Mouse (Mus musculus) Muller cell, postnatal 12 days (primary cell): ENCODE measurements around the gene Eef1akmt4.

ENCODE experiments used
- DNase-seq: peaks from one replicate; pipeline ENCODE4 v3.0.0-alpha.2; 2015; ENCODE audit errors: inconsistent ontology term

Gene Eef1akmt4

DNA sequence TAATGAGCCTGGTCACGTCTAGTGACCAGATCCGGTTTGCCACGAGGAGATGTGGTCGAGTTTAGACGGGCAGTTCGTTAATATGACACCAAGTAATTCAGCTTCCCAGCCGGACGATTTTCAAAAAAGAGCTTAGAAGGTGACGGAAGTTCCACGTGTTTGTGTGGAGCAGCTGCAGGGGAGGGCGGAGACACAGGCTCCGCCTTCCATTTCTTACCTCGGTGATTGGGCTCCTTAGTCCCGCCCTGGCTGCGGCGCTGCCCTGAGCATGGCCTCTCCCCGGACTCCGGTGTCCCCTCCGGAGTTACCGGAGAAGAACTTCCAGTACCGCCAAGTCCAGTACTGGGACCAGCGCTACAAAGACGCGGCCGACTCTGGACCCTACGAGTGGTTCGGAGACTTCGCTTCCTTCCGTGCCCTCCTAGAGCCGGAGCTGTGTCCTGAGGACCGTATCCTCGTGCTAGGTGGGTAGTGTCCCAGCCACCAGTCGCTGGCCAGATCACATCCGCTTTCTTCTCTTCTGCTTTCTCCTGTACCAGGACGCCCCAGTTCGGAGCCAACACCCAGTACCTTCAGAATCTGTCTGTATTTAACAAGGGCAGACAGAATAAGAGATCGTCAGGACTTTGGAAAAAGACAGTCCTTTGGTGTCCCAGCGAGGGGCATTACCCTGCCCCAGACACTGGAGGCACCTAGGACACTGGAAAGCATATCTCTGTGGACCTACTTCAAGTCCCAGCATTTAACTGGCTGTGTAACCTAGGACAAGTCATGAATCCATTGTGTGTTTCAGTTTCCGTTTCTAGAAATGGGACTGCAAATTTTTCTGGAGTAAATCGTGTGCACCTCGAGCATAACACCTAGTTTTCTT lies at the start of gene Eef1akmt4, which contains the start of the genes Gm49333 and Alg3:
TSS of gene Eef1akmt4 (plus strand) at position 237 of the 871 bp plus-strand sequence.
TSS of gene Gm49333 (plus strand) at position 254 of the 871 bp plus-strand sequence.
TSS of gene Alg3 (minus strand) at position 379 of the 871 bp plus-strand sequence.
- peak; percentile 92 for DNase-seq

DNA sequence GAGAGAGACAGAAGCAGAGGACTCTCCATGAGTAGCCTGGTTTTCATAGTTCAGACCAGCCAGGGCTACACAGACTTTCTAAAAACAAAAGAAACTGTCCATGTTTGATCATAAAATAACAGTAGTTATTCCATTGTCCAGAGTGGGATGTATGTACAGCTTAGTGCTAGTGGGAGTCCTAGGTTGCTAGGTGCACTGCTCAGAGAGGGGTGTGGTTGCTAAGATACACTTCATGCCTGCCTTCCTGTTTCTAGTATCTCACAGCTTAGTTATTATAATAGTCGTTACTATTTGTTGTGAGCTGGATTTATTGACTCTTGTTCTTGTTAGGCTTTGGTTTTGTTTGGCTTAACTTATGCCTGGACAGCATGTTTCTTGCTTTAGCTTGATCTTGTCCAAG lies 46.3 kb upstream of the Eef1akmt4 start:
- no peak for DNase-seq

DNA sequence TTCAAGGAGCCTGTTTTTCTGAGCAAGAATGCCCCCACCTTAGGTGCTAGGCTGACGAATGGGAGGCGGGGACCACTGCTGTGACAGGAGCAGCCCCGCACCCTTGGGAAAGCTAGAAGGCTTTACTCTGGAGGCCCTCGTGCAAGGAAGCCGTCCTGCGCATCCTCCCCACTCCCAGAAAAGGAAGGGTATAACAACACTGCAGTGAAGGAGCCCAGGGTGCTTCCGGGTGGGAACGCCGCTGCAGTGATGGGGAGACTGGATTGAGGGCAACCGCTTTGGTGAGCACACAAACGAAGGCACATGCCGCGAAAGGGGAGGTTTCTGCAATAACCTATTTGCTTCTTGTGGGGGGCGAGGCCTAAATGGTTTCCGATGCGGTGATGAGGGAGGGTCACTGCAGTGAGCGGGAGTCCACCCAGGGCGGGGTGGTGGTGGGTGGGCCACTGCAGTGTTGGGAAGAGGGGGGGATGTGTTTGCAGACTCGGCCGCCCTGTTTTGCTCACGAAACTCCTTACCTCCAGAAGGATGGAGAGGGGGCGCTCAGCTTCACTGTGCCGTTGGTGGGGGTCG lies 21.9 kb upstream of the Eef1akmt4 start, which contains the start of gene Vwa5b2:
TSS of gene Vwa5b2 (plus strand) at position 106 of the 573 bp plus-strand sequence.
- no peak for DNase-seq

DNA sequence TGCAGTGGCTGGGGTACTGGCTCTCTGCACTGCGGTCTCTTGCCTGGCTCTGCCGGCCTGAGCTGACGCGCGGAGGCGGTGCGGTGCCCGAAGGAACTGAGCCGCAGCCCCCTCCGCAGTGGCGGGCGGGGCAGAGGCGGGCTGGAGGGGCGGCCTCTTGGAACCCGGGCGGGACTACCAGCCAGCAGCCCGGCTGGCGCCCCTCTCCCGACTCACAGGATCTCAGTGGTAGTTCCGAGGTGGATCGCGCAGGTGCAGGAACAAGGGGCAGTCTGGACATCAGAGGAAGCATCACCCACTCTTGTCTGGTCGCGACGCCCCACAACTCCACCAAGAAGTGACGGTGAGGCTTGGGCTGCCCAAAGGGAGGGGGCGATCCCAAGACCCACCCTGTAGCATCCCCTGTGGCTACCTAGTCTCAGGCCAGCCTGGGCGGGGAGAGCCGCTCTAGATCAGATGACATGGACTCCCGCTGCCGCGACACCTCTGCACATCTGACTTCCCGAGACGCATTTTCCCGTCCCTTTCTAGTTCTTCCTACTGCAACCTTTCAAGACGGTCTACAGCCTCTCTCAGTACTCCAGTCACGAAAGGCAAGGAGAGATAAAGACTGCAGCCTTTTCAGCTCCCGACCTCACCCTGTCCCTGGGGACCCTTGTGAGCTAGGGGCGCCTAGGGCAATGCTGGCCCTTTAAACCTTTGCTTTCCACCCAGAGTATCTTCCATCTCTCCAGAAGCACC lies 21.3 kb upstream of the Eef1akmt4 start:
- peak; percentile 46 for DNase-seq

DNA sequence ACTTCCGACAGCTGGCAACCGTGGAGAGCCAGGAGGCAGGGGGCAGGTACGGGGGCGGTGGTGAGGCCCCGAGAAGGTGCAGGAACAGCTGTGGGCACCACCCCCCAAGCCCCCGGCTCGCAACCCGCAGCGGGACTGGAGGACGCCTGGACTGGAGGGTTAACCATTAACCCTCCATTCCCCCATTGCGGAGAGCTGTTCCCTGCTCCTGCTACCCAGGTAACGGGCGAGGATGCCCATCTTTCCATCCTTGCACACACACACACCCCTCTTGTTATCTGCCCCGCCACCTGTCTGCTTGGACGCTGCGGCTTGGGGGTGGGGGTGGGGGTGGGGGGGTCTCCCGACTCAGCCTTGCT lies 20.7 kb upstream of the Eef1akmt4 start:
- no peak for DNase-seq

DNA sequence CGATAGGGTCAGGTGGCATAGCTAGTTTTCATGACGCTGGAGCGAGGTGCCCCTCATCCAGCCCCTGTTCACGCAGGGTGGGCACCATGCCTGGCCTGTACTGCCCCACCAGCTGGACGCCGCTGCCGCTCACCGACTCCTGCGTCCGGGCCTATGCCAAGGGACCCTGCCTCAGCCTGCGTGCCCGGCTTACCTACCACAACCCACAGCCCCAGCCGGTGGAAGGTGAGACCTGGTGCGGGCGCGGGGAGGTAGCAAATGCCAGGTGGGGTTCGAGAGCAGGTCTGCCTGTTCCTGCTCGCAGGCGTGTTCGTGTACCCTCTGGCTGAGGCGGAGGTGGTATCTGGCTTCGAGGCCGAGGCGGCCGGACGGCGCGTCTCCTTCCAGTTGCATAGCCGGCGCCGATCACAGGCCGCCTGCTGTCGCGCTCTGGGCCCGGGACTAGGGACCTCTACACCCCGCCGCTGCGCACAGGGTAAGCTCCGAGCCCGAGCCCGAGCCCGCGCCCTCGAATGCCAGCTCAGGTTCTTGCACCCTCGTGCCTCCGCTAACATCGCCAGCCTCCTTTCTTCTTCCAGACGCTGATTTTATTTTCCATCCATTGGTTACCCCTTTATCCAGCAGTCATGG lies 20.2 kb upstream of the Eef1akmt4 start:
- no peak for DNase-seq

DNA sequence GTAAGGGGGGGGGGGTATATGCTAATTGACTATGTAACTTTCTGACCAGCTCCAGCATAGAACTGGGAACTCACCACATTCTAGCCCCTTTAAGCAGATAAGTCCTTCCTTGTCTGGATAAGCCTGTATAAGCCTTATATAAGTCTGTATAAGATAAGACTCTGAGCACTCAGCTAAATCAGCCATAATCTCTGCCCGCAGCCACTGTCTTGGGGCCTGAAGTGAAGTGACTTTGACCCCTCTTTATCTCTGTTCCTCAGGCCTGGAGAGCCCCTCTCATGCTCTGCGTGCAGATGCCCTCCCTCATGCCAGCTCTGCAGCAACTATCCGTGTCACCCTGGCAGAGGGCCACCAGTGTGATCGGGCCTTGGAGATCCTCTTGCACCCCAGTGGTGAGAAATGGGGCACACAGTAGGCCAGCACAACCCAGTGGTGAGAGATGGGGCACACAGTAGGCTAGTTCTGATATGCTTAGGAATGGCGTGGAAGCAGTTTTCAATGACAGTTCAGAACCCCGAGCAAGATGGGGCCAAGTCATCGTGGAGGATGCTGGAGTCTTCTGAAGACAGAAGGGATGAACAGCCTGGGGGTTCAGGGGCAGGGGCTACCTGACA lies 16.2 kb upstream of the Eef1akmt4 start:
- no peak for DNase-seq

DNA sequence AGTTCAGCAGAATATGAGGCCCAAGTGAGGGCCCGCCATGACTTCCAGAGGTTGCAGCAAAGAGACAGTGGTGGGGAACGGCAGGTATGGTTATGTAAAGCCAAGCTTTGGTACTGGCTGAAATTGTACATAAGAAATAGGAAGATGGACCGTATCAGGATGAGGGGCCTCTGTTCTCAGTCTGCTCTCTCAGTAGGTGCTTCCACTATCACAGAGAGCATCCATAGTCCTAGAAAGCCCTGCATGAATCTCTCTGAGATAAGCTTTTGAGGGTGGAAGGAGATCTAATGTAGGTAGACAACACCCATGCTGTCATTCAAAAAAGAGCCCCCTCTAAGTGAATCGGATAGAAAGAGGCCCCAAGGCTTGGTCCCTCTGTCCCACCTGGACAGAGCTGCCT lies 15.7 kb upstream of the Eef1akmt4 start:
- no peak for DNase-seq

DNA sequence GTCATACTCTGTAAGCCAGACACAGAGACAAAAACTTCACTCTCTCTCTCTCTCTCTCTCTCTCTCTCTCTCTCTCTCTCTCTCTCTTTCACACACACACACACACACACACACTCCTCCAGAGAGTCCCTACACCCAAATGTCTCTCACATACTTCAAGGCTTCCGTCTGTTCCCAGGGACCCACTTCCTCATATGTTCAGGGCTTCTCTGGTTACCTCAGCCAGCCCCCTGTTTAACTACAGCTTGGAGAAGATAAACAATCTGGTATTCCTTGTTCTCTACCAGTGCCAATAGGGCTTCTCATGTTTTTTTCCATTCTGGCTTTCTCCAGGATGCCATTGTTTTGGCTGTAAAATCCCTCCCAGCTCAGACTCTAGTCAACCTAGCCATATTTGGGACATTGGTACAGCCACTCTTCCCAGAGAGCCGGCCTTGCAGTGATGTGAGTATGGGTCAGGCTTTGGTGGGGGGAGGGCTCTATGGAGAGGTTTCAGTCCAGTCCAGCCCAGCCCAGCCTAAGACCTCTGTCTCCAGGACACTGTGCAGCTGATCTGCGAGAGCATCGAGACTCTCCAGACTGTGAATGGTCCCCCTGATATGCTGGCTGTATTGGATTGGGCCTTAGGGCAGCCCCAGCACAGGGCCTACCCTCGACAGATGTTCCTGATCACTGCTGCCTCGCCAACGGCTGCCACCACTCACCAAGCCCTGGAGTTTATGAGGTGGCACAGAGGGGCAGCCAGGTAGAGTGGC lies 14.5 kb upstream of the Eef1akmt4 start:
- no peak for DNase-seq

DNA sequence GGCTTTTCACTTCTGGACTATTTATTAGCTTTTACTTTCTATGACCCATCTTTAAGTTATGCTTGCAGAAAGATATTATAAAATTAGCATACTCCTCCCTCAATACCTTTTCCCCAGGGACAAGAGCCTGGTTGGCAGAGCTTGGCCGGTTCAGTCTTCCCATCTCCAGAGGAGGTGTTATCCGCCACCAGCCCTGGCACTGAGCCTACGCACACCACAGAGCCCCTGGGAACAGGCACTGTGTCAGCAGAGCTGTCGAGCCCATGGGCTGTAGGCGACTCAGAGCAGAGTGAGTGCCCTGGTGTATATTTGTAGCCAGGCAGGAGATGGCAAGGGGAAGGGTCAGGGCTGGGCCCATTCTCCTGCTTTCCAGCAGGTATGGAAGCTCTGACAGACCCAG lies 10.9 kb upstream of the Eef1akmt4 start:
- DNase-seq, result no peak

DNA sequence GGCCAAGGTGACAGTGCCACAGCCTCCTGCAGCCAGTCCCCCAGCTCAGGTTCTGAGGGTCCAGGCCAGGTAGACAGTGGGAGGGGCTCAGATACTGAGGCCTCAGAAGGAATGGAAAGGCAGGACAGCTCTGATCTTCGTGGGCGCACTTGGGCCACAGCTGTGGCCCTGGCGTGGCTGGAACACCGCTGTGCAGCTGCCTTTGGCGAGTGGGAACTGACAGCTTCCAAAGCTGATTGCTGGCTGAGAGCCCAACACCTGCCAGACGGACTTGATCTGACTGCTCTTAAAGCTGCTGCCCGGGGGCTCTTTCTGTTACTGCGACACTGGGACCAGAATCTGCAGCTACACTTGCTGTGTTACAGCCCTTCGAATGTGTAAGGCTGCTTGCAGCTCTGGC lies 6.7 kb upstream of the Eef1akmt4 start:
- DNase-seq, result no peak

DNA sequence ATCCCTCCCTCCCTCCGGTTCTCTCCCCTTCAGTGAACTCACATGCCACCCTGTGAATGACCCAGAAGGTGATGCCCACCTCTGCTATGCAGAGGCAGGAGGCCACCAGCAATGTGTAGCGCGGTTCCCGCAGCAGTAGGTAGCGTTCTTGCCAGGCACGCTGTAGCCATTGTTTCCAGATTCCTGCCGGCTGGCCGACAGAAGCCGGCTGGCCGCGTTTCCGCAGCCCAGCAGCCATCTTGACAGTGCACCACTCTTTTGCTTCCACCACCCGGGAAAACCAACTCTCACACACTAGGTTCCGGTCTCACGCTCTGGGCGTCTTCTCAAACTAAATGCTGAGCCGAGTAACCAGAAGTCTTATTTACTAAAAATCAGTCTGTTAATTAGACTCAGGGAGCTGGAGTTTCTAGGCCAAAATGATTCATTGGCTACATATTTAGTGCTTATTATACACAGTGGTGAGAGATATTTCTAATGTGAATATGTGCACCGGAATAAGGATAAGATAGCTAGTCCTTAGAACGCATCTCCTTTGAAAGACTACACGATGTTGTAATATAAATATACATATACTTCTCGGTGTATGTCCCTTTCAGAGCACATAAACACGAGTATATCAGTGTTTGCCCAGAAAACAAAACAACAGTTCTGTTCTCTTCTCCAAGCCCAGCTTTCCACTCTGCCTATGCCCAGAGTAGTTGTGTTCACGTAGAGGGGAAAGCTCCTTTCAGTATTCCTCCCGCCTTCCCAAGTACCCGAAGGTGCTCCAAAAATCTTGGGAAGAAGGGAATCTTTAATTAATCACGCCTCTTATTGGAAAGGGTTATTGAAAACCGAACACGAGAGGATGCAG lies 664 bp upstream of the Eef1akmt4 start:
- peak; percentile 84 for DNase-seq

DNA sequence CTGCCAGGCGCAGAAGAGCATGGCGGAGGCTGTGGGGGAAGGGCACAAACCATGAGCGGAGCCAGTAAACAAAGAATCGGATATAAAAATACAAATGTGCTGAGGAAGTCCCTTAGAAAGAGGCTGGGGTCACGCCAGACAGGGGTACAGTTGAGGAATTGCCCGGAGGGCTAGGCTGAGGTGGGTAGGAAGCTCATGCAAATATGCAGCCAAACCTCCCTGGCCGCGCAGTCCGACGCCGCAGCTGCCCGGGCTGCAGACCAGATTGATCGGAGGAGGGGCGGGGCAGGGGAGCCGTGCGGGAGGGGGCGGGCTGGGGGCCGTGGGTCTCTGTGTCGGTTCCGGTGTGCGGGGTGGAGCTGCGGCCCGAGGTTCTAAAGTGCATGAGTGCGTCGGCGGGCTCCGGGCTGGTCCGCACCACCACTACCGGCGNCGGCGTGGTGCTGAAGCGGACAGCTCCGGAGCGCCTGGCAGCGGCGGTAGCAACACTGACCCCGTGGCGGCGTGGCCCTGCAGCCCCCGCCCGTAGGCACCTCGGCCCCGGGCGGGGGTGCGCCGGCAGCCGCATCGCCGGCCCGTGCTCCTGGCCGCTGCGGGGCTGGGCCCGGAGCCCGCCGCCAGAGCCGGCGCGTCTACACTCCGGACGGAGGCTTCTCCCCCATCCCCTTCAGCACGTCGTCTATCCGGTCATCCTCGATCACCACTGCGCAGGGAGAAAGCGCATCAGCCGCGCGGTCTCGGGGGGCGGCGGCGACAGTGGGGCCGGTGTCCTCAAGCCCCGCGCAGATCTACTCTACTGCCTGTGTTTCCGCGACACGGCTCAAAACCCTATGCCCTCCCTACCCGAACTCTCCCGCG lies 8.4 kb downstream of the Eef1akmt4 start:
- peak; percentile 52 for DNase-seq

DNA sequence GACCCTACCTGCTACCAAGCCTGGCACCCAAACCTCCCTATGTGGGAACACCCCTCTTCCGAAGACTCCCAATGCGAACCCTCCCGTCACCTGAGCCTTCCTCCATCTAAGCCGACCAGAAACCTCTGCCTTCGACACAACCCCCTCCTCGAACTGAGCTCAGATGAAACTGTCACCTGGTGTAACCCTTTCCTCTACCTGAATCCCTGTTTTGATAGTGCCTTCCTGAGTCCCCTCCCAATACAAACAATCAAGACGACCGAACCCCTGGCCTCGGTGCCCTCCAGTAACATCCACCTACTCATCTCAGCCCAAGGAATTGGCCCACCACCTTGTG lies 9.0 kb downstream of the Eef1akmt4 start:
- peak; percentile 24 for DNase-seq

DNA sequence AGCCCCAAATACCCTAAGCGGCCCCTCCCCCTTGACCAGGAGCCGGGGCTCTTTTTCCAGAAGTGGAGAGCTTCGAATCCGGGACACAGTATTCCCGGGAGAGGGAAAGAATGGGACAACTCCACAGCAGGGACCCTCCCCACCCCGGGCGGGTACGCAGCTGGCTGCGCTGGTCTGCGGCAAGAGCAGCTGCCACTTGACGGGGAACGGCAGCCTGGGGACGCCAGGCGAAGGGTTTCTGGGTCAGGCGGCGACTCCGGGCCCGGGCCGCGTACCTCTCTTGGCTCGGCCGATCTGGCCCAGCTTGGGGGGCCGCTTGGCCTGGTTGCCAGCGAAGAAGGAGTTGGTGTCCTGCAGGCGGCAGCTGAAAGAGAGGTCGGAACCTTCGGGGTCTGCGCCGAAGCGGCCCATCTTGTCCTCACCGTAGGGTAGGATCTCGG lies 9.4 kb downstream of the Eef1akmt4 start:
- peak; percentile 59 for DNase-seq

DNA sequence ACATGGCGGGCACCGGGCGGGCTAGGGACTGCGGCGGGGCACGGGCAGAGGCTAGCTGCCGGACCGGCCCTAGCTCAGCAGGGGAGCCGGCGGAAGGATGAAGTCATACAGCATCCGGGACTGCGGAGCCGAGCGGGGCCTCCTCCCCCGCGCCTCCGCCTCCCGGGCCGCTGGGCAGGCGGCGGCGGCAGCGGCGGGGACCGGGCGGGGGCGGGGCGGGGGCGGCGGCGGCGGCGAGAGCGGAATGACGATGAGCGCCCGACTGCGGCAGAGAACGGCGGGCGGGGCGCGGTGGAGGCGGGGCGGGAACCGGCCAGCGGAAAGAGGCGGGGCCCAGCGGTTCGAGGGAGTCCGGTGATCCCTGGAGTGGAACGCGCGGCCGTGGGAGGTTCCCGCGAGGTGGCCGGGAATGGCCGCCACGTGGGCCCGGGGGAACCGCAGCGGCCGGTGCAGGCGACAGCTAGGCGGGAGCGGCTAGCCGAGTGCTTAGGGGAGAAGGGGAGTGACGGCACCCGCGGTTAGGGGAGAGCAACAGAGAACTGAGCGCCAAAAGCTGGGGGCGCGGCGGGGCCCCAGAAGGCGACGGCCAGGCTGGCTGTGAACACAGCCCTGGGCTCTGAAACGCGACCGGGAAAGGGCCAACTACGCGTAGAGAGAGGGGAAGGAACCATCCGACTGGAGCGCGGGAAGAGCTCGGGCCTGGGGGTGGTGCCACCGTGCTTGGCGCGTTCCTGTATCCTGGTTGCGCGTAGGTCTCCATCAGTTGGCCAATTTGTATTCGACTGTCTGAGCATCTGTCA lies 10.0 kb downstream of the Eef1akmt4 start, which contains the start of gene Camk2n2:
TSS of gene Camk2n2 (minus strand) at position 97 of the 800 bp plus-strand sequence.
- DNase-seq, result peak; percentile 62

DNA sequence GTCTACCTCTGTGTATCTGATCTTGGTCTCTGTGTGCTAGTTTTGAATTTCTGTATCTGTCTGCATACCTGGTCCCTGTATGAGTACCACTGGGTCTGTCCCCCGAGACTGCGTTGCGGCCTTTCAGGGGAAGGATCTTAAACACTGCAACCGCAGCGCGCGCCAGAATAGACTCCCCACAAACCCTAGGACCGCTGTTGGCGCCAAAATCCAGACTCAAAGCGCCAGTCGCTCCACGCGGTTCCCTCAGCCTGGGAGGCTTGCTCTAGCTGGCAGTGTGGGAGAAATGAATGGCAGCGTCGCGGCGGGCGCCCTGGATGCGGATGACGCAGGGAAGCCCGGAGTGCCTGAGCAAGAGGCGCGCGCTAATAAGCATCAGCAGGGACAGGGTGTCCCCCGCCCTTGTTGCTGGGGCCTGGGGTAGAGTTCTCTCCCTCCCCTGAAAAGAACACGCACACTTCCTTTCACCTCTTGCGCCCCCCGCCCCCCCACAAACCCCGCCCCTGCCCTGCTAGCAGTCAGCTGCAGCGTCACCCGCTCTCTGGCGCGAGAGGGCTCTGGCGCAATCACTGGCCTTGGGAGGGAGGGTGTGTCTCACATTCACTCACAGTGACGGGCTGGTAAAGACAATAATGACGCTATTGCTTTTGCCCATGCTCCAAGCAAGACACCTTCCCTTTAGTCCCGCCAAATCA lies 10.7 kb downstream of the Eef1akmt4 start:
- DNase-seq, result peak; percentile 77
